Mouse (Mus musculus): Measurements from ENCODE around the gene Rasl10a. TPM values are rescaled to one million over a fixed set of nuclear protein-coding genes. Genes with fewer than 3 reads are reported as not detected.

Rasl10a gene
- total RNA-seq, 1 experiment from 2014 or later: not detected

DNA sequence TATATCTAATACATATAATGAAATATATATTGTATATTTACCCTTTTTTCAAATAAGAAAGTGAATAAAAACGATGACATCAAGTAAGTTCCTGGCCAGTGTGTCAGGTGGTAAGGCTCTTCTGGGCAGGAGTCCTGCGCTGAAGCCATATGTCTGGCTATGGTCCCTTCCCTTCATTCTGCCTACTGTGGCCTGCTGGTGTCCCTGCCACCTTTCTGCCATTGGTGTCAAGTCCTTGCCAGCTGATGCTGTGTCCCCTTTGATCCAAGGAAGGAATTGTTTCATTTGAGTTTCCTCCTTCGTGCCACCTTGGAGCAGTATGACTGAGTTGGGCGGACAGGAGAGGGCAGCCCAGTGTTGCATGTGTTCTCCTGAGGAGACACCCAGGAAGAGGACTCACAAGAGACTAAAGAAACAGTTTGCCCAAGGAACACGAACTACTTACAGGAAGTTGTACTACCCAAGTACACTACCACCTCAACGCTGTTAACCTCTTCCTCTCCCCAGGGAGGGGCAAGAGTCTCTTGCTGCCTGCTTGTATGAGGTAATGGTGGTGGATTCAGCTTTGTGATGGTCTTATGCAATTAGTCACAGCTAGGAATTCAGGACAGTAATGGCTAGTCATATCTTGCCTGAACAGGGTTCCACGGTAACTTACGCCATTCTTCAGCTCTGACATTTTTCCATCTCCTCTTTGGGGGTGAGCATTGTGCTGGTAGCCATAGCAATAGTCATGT, 15.1 kb upstream of the Rasl10a start:
- no peak for ATAC-seq (replicated peaks in 1 of 2; ENCODE audit: insufficient read depth in 1 of 2, low FRiP score in 2 of 2, low TSS enrichment in 1 of 2, low read depth in 1 of 2, poor library complexity in 2 of 2, severe bottlenecking in 2 of 2)

DNA sequence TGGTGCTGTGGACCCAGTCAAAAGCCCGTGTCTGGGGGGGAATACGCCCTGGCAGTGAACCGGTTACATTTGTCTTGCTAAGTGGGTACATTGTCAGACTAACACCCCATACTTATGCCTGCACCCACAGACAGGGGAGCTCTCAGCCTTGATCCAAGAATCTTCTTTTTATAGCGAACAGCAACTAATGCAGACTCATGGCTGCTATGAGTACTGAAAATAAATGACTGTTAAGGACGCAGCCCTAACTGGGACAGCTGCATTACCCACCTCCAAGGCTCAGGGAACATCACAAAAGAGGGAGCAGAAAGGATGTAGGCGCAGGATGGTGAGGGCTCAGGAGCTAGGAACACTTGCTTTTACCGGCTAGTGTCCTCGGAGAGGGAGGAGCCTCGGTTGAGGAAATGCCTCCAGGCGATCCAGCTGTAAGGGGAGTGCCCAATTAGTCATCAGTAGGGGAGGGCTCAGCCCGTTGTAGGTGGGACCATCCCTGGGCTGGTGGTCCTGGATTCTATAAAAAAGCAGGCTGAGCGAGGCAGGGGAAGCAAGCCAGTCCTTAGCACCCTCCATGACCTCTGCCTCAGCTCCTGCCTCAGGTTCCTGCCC, 11.5 kb upstream of the Rasl10a start:
- no peak for ATAC-seq (replicated peaks in 1 of 2; ENCODE audit: insufficient read depth in 1 of 2, low FRiP score in 2 of 2, low TSS enrichment in 1 of 2, low read depth in 1 of 2, poor library complexity in 2 of 2, severe bottlenecking in 2 of 2)

DNA sequence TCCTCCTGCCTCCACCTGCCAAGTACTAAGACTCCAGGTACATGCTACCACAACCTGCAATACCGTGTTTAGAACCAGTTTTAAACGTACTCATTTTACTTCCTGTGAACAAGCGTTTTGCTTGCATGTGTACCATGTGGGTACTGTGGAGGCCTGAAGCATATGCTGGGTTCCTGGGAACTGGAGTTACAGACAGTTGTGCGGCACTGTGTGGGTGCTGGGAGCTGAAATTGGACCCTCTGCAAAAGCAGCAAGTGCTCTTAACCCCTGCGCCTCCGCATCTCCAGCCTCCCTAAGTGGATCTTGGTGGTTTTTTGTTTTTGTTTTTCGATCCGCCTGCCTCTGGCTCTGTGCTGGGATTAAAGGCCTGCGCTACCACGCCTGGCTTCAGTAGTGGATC, 6.3 kb upstream of the Rasl10a start:
- no peak for ATAC-seq (replicated peaks in 1 of 2; ENCODE audit: insufficient read depth in 1 of 2, low FRiP score in 2 of 2, low TSS enrichment in 1 of 2, low read depth in 1 of 2, poor library complexity in 2 of 2, severe bottlenecking in 2 of 2)

DNA sequence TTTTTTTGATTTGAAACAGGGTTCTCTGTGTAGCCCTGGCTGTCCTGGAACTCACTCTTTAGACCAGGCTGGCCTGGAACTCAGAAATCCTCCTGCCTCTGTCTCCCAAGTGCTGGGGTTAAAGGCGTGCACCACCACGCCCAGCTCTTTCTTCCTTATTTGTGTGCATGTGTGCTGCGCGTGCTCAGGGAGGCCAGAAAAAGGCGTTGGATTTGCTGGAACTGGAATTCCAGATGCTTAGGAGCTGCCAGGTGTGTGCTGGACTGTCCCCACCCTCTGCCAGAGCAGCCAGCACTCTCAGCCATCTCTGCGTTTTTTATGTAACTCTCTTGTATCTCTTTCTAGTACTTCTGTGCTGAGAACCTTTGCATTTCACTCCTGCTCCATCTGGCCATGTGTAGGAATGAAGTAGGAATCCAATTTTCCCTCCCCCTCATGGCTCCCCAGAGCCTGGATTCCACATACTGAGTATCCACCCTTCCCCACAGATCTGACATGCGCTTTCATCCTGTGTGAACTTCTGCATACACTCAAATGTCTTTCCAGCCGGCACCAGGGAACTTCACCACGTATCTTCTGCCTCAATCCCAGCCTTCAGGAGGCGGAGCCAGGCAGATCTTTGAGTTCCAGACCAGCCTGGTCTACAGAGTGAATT, 5.6 kb upstream of the Rasl10a start:
- ATAC-seq (replicated peaks in 1 of 2; ENCODE audit: insufficient read depth in 1 of 2, low FRiP score in 2 of 2, low TSS enrichment in 1 of 2, low read depth in 1 of 2, poor library complexity in 2 of 2, severe bottlenecking in 2 of 2): no peak

DNA sequence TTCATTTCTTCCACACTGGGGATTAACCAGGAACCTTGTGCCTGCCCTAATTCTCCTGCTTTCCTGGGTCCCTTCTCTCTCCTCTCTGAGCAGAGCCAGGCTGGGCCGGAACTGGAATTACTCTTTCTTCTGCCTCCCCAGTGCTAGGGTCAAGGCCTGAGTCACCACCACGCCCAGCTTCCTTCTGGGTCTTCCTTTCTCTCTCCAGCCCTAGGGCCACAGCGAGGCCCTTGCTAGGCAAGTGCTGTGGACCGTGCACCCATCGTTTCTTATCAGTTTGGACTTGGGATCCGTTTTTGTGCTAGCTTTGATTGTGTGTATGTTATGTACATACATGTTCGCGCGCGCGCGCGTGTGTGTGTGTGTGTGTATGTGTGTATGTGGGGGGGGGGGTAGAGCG, 3.8 kb upstream of the Rasl10a start:
- no peak for ATAC-seq (replicated peaks in 1 of 2; ENCODE audit: insufficient read depth in 1 of 2, low FRiP score in 2 of 2, low TSS enrichment in 1 of 2, low read depth in 1 of 2, poor library complexity in 2 of 2, severe bottlenecking in 2 of 2)

DNA sequence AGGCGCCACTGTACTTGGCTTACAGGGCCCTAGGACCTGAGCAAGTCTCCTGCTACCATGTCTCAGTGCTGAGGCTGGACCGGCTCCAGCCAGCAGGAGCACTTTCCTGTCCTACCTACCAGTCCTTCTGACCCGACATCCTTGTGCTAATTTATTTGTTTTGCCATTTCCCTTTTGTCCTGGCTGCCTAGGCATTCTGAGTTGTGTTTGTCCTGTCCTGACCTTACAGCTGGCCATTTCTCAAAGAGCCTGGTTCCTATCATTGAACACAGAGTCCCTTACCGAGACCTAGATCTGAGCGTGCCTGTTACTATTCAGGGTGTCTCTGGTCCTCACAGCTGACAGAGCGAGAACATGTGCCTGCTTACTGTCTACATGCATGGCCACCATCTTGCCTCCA, 3.1 kb upstream of the Rasl10a start:
- ATAC-seq (replicated peaks in 1 of 2; ENCODE audit: insufficient read depth in 1 of 2, low FRiP score in 2 of 2, low TSS enrichment in 1 of 2, low read depth in 1 of 2, poor library complexity in 2 of 2, severe bottlenecking in 2 of 2): no peak

DNA sequence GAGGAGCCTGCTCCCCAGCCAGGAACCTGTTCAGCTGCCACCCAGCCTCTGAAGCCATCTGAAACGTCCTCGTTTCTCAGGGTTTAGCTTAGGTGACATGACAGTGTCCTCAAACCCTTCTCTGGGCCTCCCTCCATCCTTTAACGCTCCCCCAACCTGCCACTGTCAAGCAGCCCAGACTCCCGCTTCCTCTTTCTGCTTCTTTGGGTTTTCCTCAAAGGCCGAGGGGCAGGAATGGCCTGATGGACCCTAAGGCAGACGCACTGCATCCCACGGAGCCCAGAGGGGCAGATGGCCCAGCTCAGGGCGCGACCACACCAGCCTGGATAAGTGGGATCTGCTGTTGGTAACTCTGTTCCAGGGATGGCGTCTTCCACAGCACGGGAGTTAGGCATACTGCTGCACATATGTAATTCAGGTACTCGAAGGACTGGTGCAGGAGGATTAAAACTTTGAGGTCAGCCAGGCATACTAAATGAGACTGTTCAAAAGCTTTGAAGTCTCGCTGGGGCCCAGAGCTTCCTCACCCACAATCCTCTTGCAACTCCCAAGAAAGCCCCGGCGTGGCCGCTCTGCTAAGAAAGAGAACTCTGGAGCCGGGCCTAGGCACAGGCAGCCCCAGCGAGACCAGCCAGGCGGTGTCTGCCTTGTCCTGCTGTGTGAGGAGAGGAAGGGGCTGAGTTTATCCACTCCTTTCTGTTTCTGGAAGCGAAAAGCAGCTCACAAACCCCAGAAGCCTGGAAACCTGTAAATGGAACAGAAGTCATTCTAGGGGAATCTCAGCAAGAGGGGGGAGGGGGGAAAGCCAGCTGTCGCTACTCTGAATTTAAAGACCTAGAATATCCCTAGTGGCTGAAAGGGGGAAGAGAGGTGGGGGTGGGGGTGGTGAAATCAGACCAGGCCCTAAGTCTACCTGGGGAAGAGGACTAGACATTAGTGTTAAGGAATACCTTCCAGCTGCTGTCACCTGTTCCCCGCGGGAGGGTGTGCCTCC, 1.7 kb upstream of the Rasl10a start:
- no peak for ATAC-seq (replicated peaks in 1 of 2; ENCODE audit: insufficient read depth in 1 of 2, low FRiP score in 2 of 2, low TSS enrichment in 1 of 2, low read depth in 1 of 2, poor library complexity in 2 of 2, severe bottlenecking in 2 of 2)

DNA sequence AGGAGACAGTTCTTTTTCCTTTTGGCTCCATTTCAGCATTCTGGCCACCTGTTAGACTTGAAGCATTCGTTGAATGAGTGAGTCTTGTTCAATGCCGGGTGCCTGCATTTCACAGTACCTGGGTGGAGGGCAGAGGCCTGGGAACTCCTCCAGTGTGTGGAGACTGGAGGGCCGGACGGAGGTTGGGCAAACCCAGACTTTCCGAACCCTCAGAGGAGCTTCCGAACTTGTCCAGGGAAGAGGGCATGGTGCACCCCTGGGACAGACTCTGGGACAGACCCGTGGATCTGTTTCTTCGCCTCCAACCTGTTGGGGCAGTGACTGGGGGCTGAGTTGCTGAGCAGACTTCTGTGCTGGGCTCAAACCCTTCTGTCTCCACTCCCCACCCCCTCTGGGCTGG, 864 bp upstream of the Rasl10a start:
- ATAC-seq (replicated peaks in 1 of 2; ENCODE audit: insufficient read depth in 1 of 2, low FRiP score in 2 of 2, low TSS enrichment in 1 of 2, low read depth in 1 of 2, poor library complexity in 2 of 2, severe bottlenecking in 2 of 2): no peak

DNA sequence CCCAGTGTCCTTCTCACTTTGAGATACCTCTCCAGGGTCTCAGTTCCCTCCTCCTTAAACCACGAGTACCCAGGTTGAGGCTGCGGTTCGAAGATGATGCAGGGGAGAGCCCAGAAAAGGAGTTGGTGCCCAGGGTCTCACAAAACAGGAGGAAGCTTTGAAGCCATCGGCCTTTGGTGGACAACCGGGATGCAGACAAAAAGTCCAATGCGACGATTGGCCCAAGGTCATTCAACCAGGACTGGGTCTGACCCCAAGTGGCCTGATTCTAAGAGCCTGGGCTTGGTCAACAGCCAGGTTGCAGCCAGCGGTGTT, 430 bp upstream of the Rasl10a start:
- no peak for ATAC-seq (replicated peaks in 1 of 2; ENCODE audit: insufficient read depth in 1 of 2, low FRiP score in 2 of 2, low TSS enrichment in 1 of 2, low read depth in 1 of 2, poor library complexity in 2 of 2, severe bottlenecking in 2 of 2)

DNA sequence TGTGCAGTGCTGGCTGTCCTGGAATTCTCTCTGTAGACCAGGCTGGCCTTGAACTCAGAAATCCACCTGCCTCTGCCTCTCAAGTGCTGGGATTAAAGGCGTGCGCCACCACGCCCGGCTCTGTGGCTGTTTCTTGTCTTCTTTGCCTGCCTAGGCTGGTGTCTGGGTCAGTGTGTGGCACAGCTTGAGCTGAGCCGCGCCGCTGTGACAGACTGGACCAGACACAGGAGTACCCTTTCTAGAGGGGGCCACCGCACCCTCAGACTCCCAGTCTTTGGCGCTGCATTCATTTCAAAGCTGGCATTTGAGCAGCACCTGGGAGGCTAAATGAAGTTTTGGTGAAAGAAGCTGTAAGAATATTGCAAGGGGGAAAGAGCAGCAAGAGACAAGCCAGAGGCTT, 855 bp downstream of the Rasl10a start:
- no peak for ATAC-seq (replicated peaks in 1 of 2; ENCODE audit: insufficient read depth in 1 of 2, low FRiP score in 2 of 2, low TSS enrichment in 1 of 2, low read depth in 1 of 2, poor library complexity in 2 of 2, severe bottlenecking in 2 of 2)

DNA sequence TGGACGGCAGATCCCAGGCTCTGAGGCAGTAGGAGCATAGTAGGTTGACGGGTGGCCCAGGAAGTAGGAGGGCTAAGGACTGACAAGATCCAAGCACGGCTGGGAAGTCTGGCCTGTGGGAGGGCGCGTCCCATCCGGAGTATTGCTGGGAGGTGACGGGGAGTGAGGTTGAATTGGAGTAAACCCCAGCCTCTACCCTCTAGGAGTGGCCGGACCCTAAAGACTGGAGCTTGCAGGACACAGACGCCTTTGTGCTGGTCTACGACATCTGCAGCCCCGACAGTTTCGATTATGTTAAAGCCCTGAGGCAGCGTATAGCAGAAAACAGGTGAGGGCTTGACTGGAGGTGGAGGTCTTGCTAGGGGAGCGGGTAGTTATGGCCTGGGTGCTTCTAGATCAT, 1.3 kb downstream of the Rasl10a start:
- ATAC-seq (replicated peaks in 1 of 2; ENCODE audit: insufficient read depth in 1 of 2, low FRiP score in 2 of 2, low TSS enrichment in 1 of 2, low read depth in 1 of 2, poor library complexity in 2 of 2, severe bottlenecking in 2 of 2): no peak

DNA sequence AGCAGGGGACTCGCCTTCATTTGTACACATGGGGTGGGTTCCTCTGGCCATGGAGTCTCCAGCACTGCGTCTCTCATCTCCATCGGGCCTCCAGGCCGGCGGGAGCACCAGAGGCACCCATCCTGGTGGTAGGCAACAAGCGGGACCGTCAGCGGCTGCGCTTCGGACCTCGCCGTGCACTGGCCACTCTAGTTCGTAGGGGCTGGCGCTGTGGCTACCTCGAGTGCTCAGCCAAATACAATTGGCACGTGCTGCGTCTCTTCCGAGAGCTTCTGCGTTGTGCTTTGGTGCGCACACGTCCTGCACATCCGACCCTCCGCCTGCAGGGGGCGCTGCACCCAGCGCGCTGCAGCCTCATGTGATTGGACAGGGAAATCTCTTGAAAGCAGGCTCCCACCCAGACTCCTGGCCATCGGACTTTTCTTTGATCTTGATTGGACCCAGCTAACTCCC, 1.8 kb downstream of the Rasl10a start:
- no peak for ATAC-seq (replicated peaks in 1 of 2; ENCODE audit: insufficient read depth in 1 of 2, low FRiP score in 2 of 2, low TSS enrichment in 1 of 2, low read depth in 1 of 2, poor library complexity in 2 of 2, severe bottlenecking in 2 of 2)

DNA sequence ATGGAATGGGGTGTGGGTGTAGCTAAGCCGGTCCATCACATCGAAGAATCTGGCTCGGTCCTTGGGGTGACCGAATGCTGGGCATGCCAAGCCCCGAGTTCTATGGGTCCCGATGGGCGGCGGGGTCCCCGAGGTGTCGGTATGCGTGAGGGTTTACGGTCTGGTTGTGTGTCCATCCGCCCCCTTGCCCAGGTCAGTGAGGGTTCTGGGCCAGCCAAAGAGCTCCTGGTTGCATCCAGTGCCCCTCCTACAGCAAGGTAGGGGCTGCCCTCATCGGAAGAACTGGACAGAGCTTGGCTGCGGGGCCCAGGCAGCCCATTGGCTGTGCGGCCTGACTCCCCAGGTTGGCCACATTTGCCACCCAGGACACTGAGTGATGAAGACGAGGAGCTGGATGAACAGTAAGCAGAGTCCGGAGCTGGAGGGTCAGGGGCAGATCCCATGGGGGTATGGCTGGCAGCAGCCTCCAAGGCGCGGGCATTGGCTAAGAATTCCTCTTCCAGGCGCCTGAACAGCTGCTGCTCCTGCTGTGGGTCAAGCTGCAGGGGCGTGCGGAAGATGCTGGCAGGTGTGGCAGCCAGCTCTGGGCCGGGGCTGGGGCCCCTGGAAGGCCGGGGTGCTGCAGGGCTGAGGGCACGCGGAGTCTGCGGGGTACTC, 3.0 kb downstream of the Rasl10a start:
- no peak for ATAC-seq (replicated peaks in 1 of 2; ENCODE audit: insufficient read depth in 1 of 2, low FRiP score in 2 of 2, low TSS enrichment in 1 of 2, low read depth in 1 of 2, poor library complexity in 2 of 2, severe bottlenecking in 2 of 2)

DNA sequence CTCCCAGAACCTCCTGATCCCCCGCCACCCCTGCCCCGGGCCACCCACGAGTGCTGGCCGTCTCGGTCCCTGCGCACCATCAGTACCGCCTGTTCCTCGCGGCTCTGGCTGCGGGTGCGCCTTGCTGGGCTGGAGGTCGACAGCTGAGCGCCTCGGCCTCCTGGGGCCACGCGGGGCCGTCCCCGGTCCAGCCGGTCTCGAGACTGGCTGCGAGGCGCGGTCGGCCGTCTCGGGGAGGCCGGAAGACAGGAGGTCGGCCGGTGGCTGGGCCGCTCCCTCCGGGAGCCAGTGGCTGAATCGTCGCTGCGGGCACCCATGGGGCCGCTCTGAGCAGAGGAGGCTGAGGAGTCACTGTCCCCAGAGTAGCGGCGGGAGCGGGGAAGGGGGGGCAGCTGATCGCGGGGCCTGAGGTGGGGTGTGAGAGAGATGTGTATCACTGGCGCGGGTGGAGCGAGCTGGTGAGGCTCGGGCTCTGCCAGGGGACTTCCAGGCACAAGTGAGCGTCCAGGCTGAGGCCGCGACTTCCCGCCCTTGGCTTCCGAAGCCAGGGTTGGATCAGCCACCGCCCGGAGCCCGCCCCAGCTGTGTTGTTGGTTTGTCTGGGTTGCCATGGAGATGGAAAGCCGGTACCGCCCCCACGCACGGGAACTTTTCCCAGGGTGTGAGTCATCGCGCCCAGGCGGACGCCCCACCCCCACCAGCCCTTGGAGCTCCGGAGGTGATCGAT, 3.6 kb downstream of the Rasl10a start:
- peak; percentile 6 to 26; a peak in 2 of 4 replicates for ATAC-seq (replicated peaks in 1 of 2; ENCODE audit: insufficient read depth in 1 of 2, low FRiP score in 2 of 2, low TSS enrichment in 1 of 2, low read depth in 1 of 2, poor library complexity in 2 of 2, severe bottlenecking in 2 of 2)

DNA sequence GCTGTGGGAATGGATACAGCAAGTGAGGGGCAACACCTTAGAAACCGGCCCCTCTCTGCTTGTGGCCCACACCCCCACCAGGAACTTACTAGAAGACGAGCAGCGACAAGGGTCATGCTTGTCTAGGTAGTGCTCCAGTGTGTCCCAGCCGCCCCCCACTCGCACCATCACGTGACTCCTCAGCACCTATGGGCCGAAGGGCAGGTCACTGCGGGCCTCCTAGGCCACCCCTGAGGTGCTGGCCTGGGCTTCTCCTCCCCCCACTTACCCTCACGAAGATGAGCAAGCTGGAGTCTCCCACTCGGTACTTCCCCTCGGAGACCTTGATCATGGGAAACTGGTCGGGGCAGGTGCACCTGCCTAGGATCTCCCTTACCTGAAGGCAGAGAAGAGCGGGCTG, 4.4 kb downstream of the Rasl10a start:
- no peak for ATAC-seq (replicated peaks in 1 of 2; ENCODE audit: insufficient read depth in 1 of 2, low FRiP score in 2 of 2, low TSS enrichment in 1 of 2, low read depth in 1 of 2, poor library complexity in 2 of 2, severe bottlenecking in 2 of 2)

DNA sequence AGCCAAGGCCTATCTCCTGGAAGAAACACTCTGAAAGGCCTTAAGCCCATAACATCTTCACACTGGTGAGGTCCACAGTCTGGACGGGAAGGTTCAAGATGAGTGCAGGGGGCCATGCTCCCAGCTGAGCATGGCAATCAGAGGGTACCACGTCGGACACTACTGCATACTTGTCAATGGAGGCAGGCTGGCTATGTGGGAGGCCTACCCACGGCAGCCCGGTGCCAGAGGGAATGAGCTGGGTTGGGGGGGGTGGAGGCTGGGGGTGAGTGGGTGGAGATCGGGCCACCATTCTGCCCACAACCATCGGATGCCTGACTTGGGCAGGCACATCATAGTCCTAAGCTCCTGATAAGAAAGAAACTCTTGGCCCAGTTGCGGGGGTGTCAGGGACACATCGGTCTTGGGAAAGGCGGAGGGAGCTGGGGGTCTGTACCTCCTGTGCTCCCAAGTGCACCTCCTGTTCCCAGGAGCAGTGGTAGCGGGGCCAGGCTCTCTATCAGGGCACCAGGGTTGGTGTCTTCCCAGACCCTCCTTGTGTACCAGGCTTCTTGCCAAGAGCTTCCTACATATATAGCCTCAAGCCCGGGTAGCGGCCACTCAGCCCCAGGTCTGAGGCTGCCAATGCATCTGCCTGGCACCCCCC, 5.1 kb downstream of the Rasl10a start:
- no peak for ATAC-seq (replicated peaks in 1 of 2; ENCODE audit: insufficient read depth in 1 of 2, low FRiP score in 2 of 2, low TSS enrichment in 1 of 2, low read depth in 1 of 2, poor library complexity in 2 of 2, severe bottlenecking in 2 of 2)
